Comparison of ENCODE assay signal across 24 mouse cellular contexts in genomic region chr4:55011391-55011790, GRCm38 (mm10).
DNase-seq lines count a peak whose midpoint lies in the region; ATAC-seq and TF ChIP-seq lines count a peak whose summit lies in the region.
"Had no signal": no experiment of that assay in that cellular context is flagged by ENCODE, and none has a peak within 500 bp of the region (broad histone marks: within the 10 kb centered on the region; RNA-seq: fewer than 3 reads in every experiment).

No protein-coding gene starts in this region.

- intact Hi-C loops in heart, postnatal 14 days (cut with DNase I), result no loop called here

- 79% methylated on average over 12 of the region's 12 CpGs for WGBS in heart, postnatal 0 days
- WGBS in lung, postnatal 0 days, result 88% methylated on average over 12 of the region's 12 CpGs
- WGBS in forebrain, embryonic 16.5 days, result 84% methylated on average over 12 of the region's 12 CpGs

- no peak overlapping the region for H3K27ac ChIP-seq in heart, postnatal 0 days (ENCODE audit: low read depth)
- no peak overlapping the region for H3K27ac ChIP-seq in lung, postnatal 0 days (ENCODE audit: low read length)
- no peak overlapping the region for H3K27ac ChIP-seq in forebrain, embryonic 16.5 days (ENCODE audit: low read length)
- H3K27ac ChIP-seq: embryonic facial prominence, embryonic 13.5 days; forebrain, embryonic 13.5 days; heart, embryonic 13.5 days; hindbrain, embryonic 14.5 days; limb, embryonic 12.5 days; stomach, embryonic 15.5 days had no signal

- no peaks in the 10 kb centered on the region for H3K9me3 ChIP-seq in heart, postnatal 0 days (replicated peaks; ENCODE audit: control insufficient read depth, low read length)
- no peaks in the 10 kb centered on the region for H3K9me3 ChIP-seq in lung, postnatal 0 days (ENCODE audit: low read length)
- no peaks in the 10 kb centered on the region for H3K9me3 ChIP-seq in forebrain, embryonic 16.5 days (ENCODE audit: control insufficient read depth, low read length)
- H3K9me3 ChIP-seq: embryonic facial prominence, embryonic 13.5 days; forebrain, embryonic 13.5 days; heart, embryonic 13.5 days; limb, embryonic 12.5 days; stomach, embryonic 15.5 days had no signal

- H3K9ac ChIP-seq in heart, postnatal 0 days (replicated peaks; ENCODE audit: low read depth, low read length), result no peak overlapping the region
- no peak overlapping the region for H3K9ac ChIP-seq in lung, postnatal 0 days (replicated peaks; ENCODE audit: low read depth)
- H3K9ac ChIP-seq in forebrain, embryonic 16.5 days (replicated peaks; ENCODE audit: low read depth, low read length), result no peak overlapping the region
- H3K9ac ChIP-seq: embryonic facial prominence, embryonic 13.5 days; forebrain, embryonic 13.5 days; heart, embryonic 13.5 days; hindbrain, embryonic 14.5 days; limb, embryonic 12.5 days; liver, postnatal 0 days; stomach, embryonic 15.5 days had no signal

- TF ChIP-seq EP300 in heart, postnatal 0 days (IDR thresholded peaks at IDR 0.05; ENCODE audit: low read depth), result no peak
- TF ChIP-seq EP300 in lung, postnatal 0 days (IDR thresholded peaks at IDR 0.05), result no peak

- no peak overlapping the region for H3K4me3 ChIP-seq in heart, postnatal 0 days (ENCODE audit: low read depth, low read length)
- H3K4me3 ChIP-seq in lung, postnatal 0 days (ENCODE audit: low read depth, low read length), result no peak overlapping the region
- H3K4me3 ChIP-seq in forebrain, embryonic 16.5 days (replicated peaks; ENCODE audit: low read length), result no peak overlapping the region
- H3K4me3 ChIP-seq: embryonic facial prominence, embryonic 13.5 days; erythroblast, embryonic 14.5 days; forebrain, embryonic 13.5 days; heart, embryonic 13.5 days; limb, embryonic 12.5 days; stomach, embryonic 15.5 days had no signal

- ATAC-seq in heart, postnatal 0 days (ENCODE audit: insufficient read depth, low read depth), result no peak
- ATAC-seq in lung, postnatal 0 days, result no peak
- no peak for ATAC-seq in forebrain, embryonic 16.5 days
- ATAC-seq: forebrain, embryonic 13.5 days; liver, postnatal 0 days had no signal

- H3K36me3 ChIP-seq in heart, postnatal 0 days (replicated peaks; ENCODE audit: control insufficient read depth, insufficient read depth, low read length), result peaks cover 74% of the 10 kb centered on the region
- H3K36me3 ChIP-seq in lung, postnatal 0 days (ENCODE audit: insufficient read depth, low read length), result peaks cover 15% of the 10 kb centered on the region; the same call in 1 of the 2 replicates
- peaks cover 76% of the 10 kb centered on the region for H3K36me3 ChIP-seq in forebrain, embryonic 16.5 days (ENCODE audit: control insufficient read depth, insufficient read depth)

- H3K4me2 ChIP-seq in heart, postnatal 0 days (ENCODE audit: low read depth, low read length), result no peak overlapping the region
- H3K4me2 ChIP-seq in lung, postnatal 0 days (replicated peaks; ENCODE audit: low read depth, low read length), result no peak overlapping the region
- H3K4me2 ChIP-seq in forebrain, embryonic 16.5 days (ENCODE audit: low read length), result no peak overlapping the region
- H3K4me2 ChIP-seq: embryonic facial prominence, embryonic 13.5 days; forebrain, embryonic 13.5 days; heart, embryonic 13.5 days; hindbrain, embryonic 14.5 days; limb, embryonic 12.5 days; liver, embryonic 11.5 days; midbrain, embryonic 11.5 days; stomach, embryonic 15.5 days had no signal

- peaks cover 3% of the 10 kb centered on the region; the same call in 1 of the 2 replicates for H3K4me1 ChIP-seq in heart, postnatal 0 days (ENCODE audit: control insufficient read depth, insufficient read depth)
- H3K4me1 ChIP-seq in lung, postnatal 0 days (ENCODE audit: insufficient read depth, low read depth, low read length), result peaks cover under 1% of the 10 kb centered on the region; the same call in 1 of the 2 replicates
- H3K4me1 ChIP-seq in forebrain, embryonic 16.5 days (replicated peaks; ENCODE audit: control insufficient read depth, insufficient read depth, low read length), result 0 out of 2 replicates have a peak, but pooled peaks cover 1% of the 10 kb centered on the region
- H3K4me1 ChIP-seq: stomach, embryonic 15.5 days had no signal

- TF ChIP-seq CTCF in heart, postnatal 0 days (IDR thresholded peaks at IDR 0.05; ENCODE audit: low read depth), result peak; percentile 45
- peak; percentile 31 for TF ChIP-seq CTCF in lung, postnatal 0 days (IDR thresholded peaks at IDR 0.05)

- no peaks in the 10 kb centered on the region for H3K27me3 ChIP-seq in heart, postnatal 0 days (ENCODE audit: control insufficient read depth, insufficient read depth, low read length)
- no peaks in the 10 kb centered on the region for H3K27me3 ChIP-seq in lung, postnatal 0 days (replicated peaks; ENCODE audit: insufficient read depth, low read length)
- no peaks in the 10 kb centered on the region for H3K27me3 ChIP-seq in forebrain, embryonic 16.5 days (replicated peaks; ENCODE audit: control insufficient read depth, insufficient read depth, low read length)
- H3K27me3 ChIP-seq: embryonic facial prominence, embryonic 13.5 days; forebrain, embryonic 13.5 days; heart, embryonic 13.5 days; limb, embryonic 12.5 days; stomach, embryonic 15.5 days had no signal

- peak; percentile 67 to 81 for DNase-seq in adrenal gland, adult (ENCODE audit: inconsistent age in 2 of 2, low spot score in 1 of 2)
- DNase-seq in adrenal gland, postnatal 25 days, result no peak
- DNase-seq in heart, postnatal 0 days (ENCODE audit: low spot score), result no peak
- DNase-seq in heart, postnatal 14 days, result no peak
- no peak for DNase-seq in lung, postnatal 0 days (ENCODE audit: low spot score)
- no peak for DNase-seq in lung, postnatal 14 days
- DNase-seq in left cerebral cortex, adult 9 months (ENCODE audit: low spot score in 2 of 2), result no peak
- DNase-seq: cerebellum, adult 2 months; heart, postnatal 36 days; kidney, adult 18-20 months; layer of hippocampus, postnatal 36 days; liver, postnatal 0 days; lung, postnatal 10 days; thymus, adult 18-20 months had no signal

Comparison
In these comparisons a context has a peak if more than half of its experiments do, and no peak if none do; other contexts are left out.
1. DNase-seq: peak in adrenal gland, adult (2 of 2); none in adrenal gland, postnatal 25 days (single experiment), heart, postnatal 0 days (single experiment), heart, postnatal 14 days (0 of 2), lung, postnatal 0 days (single experiment), lung, postnatal 14 days (single experiment) and left cerebral cortex, adult 9 months (0 of 2).